Mouse (Mus musculus) mature B cell (primary cell): ENCODE results near the gene Naa50.

ENCODE experiments used
- in situ Hi-C: fragments of 300-500 bp; cut with MboI; formaldehyde crosslinking; loops from 2 replicates; pipeline ENCODE4 v1.14.3; 2019

Naa50 gene

GRCm38 (mm10) chr16:44139536-44140185 is at the start of gene Naa50, which contains the start of gene Atp6v1a:
Gene Naa50 (plus strand): TSS chr16:44139830.
Gene Atp6v1a (minus strand): TSS chr16:44139705.
- in situ Hi-C loops, result no loop called here

GRCm38 (mm10) chr16:44099377-44099776 is 40.3 kb upstream of the Naa50 start:
- in situ Hi-C loops, result no loop called here

- in situ Hi-C loops, result no loop called here
Measured at GRCm38 (mm10) chr16:44101181-44101710, 38.4 kb upstream of the Naa50 start.

DNA sequence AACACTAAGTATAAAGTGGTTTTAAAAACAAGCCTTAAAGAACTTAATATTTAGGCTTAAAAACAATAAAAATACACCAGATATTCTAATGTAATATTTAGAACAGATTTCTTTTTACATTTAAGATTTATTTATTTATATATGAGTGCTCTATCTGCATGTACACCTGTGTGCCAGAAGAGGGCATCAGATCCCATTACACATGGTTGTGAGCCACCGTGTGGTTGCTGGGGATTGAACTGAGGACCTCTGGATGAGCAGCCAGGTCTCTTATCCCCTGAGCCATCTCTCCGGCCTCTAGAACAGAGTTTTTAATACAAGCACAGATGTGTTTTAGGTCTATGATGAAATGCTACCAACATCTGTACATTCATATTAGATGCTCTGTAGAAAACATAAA is 36.7 kb upstream of the Naa50 start:
- in situ Hi-C loops, result no loop called here

DNA sequence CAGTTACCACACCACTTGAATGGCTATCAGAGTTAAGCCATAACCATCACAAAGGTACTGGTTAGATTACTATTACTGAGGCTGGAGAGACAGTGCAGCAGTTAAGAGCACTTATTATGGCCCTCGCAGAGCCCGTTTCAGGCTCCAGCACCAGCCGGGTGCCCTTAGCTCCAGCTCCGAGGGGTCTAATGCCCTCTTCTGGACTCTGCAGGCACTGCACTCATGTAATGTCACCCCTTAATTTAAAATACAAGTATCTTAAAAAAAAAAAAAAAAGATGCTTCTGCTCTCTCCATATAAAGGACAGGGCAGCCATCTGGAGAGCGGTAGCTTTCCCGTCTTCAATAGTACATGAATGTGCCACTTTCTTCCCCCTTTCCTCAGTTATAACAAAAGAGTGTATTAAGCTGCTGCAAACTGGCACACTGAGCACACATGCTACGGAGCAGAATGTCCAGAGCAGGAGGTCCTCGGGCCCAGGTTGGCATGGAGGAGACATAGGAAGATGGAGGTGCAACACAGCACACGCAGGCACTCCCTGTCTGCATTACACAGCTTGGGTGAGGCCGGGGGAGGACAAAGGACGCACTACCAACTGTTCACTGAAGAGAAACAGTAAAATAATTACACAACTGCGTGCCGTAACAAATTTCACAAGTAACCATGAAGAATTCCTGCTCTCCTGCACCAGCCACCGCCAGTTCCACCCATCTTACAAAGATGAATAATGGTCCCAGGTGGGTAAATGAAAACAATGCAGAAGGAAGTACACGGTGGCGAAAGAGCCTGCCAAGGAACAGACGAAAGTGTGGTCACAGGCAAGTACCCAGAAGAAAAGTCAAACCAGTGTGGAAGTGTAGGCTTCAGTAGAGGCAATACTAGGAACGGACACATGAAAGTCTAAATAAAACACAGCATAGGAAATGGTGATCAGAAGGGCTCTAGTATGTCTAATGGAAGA is 35.5 kb upstream of the Naa50 start:
- in situ Hi-C loops, result no loop called here

DNA sequence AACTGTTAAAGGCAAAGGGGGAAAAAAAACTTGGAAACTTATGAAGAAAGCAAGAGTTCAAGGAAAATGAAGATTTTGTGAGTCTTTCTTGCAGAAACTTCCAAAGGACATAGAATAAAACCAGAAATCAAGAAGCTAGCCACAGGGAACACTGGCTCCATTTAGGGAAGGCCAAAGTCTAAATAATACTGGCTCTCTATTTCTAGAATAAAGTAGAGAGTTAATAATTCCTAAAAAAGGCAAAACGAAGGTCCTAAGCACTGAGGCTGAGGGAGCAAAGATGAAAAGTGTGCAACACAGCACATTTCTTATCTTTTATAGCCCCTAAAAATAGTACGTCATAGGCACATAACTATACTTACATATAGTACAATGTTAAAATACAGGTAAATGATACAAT is 34.4 kb upstream of the Naa50 start:
- in situ Hi-C loops, result no loop called here

- in situ Hi-C loops, result no loop called here
Measured at GRCm38 (mm10) chr16:44109002-44109401, 30.6 kb upstream of the Naa50 start.

GRCm38 (mm10) chr16:44119753-44120501 is 19.7 kb upstream of the Naa50 start:
- in situ Hi-C loops, result no loop called here

GRCm38 (mm10) chr16:44122122-44122521 is 17.5 kb upstream of the Naa50 start:
- in situ Hi-C loops, result no loop called here

DNA sequence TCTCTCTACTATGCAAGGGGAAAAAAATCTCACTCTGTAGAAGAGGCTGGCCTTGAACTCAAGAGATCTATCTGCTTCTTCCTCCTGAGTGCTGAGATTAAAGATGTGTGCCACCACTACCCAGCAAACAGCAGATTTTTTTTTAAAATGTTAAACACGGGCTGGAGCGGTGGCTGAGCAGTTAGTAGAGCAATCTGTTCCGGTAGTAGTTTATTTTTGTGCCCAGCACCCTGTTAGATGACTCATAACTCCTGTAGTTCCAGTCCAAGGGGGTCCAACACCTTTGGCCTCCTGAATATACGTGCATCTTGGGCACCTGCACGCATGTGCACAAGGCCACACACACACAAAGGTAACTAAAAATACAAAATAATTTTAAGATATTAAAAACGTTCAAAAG is 17.1 kb upstream of the Naa50 start:
- in situ Hi-C loops, result no loop called here

DNA sequence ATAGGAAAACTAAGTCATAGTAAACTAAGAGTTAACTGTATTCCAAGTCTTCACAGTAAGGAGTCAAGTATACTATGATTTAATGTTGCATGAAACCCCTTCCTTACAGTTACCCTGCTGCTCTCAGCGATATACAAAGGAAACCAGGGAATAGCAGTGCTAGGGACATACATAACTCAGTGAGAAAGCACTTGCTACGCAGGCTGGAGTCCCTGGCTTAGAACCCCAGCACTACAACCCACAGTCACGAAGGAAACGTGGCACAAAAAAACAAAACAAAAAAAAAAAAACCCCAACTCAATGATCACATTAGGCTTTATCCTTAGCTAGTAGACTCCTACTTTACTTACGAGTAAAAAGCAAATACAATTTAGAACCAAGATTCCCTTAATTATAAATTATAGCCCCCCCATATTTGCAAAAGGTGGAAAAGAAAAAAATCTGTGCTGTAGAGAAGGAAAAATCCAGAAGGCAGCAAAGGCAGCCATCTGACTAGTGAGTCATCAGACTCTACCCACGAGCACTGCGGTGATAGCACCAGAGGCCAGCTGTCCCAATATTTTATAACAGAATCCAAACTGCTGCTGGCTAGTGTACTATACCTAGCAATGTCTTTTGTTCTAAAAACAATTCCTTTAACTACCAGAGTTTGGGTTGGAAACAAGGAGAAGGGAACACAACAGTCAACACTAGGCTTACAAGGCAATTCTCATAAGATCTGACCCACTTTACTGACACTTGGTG is 16.5 kb upstream of the Naa50 start:
- in situ Hi-C loops, result no loop called here

DNA sequence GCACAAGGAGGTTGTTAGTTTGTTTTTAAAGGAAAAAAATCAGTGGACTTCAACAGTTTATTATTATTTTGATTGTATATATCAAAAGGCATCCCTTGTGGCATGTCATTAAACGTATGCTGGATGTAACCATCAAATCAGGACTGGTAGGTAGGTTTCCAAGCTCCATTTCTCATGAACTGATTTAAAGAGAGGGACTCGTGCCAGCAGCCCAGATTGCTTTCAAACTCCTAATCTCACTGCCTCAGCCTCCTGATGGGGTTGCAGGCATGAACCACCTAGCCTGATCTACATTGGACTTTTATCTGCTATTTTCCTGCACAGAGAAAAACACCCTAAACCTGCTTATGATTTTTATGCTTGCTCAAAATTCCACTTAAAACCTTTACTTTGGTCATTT is 15.8 kb upstream of the Naa50 start:
- in situ Hi-C loops, result no loop called here

DNA sequence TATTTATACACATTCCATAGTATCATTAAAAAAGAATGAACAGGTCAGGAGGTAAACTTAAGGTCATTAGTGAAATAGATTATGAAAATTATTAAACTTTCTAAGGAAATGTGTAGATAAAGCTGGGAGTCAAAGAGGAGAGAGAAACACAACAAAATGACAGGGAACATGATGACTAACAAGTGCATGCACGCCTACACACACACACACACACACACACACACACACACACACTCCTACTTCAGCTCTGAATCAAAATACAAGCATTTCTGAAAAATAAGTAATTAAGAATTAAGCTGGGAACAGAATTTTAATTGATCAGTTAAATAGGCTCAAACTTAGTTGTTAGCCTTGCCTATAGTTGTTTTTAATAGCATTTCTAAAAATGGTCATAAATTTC is 14.9 kb upstream of the Naa50 start:
- in situ Hi-C loops, result no loop called here

- in situ Hi-C loops, result no loop called here
Measured at GRCm38 (mm10) chr16:44125436-44125835, 14.2 kb upstream of the Naa50 start.

GRCm38 (mm10) chr16:44126437-44126836 is 13.2 kb upstream of the Naa50 start:
- in situ Hi-C loops, result no loop called here

- in situ Hi-C loops, result no loop called here
Measured at GRCm38 (mm10) chr16:44132300-44132699, 7.3 kb upstream of the Naa50 start.

DNA sequence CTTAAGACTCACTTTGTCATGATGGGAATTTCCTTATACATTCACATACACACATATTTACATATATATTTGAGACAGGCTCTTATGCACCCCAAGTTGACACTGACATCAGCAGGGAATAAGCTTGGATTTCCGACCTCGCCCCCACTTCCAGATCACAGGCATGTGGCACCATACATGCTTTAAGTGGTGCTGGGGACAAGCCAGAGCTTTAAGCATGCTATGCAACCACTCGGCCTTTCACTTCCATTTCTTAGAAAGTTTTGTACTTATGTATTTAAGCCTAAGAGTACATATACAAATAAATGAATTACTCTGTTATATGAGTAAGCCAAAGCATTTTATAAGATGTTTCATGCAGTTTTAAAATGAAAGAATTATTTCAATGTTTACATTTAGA is 6.4 kb upstream of the Naa50 start:
- in situ Hi-C loops, result no loop called here

- in situ Hi-C loops, result no loop called here
Measured at GRCm38 (mm10) chr16:44136511-44137021, 3.1 kb upstream of the Naa50 start.

- in situ Hi-C loops, result no loop called here
Measured at GRCm38 (mm10) chr16:44138377-44138978, 1.2 kb upstream of the Naa50 start.

GRCm38 (mm10) chr16:44138979-44139535 is 573 bp upstream of the Naa50 start:
- in situ Hi-C loops, result no loop called here
